Mouse (Mus musculus) lung, embryonic 14.5 days (tissue): ENCODE results near the gene Ptpa. TPM values are rescaled to one million over a fixed set of nuclear protein-coding genes. Genes with fewer than 3 reads are reported as not detected.

Source experiments
- ATAC-seq: fragments of 200-750 bp; cut with Nextera tagmentation; 2 replicates; pipeline ENCODE4 v1.8.0; 2017; ENCODE audit warnings: mild to moderate bottlenecking, moderate TSS enrichment, moderate library complexity; ENCODE audit not compliant: insufficient read depth
- DNase-seq: peaks from one replicate; pipeline ENCODE4 v3.0.0-alpha.2; 2015
- H3K27ac ChIP-seq: fragments of 300-500 bp; sonication (generic); 2 replicates; pipeline ENCODE4 v1.5.1; 2014; ENCODE audit warnings: low read depth, mild to moderate bottlenecking, moderate library complexity
- H3K27me3 ChIP-seq: fragments of 300-500 bp; sonication (generic); 2 replicates; pipeline ENCODE4 v1.6.1; 2014; ENCODE audit warnings: low read length, control low read depth; ENCODE audit not compliant: insufficient read depth
- H3K36me3 ChIP-seq: fragments of 300-500 bp; sonication (generic); 2 replicates; pipeline ENCODE4 v1.6.1; 2014; ENCODE audit warnings: control low read depth; ENCODE audit not compliant: insufficient read depth
- H3K4me1 ChIP-seq: fragments of 300-500 bp; sonication (generic); 2 replicates; pipeline ENCODE4 v1.6.1; 2014; ENCODE audit warnings: antibody characterized with exemption, control low read depth; ENCODE audit not compliant: insufficient read depth
- H3K4me2 ChIP-seq: fragments of 300-500 bp; sonication (generic); 2 replicates; pipeline ENCODE4 v1.6.1; 2014; ENCODE audit warnings: mild to moderate bottlenecking
- H3K4me3 ChIP-seq: fragments of 300-500 bp; sonication (generic); 2 replicates; pipeline ENCODE4 v1.5.1; 2014; ENCODE audit warnings: low read depth, low read length
- H3K9ac ChIP-seq: fragments of 300-500 bp; sonication (generic); 2 replicates; pipeline ENCODE4 v1.6.1; 2014
- H3K9me3 ChIP-seq: fragments of 300-500 bp; sonication (generic); 2 replicates; pipeline ENCODE4 v1.6.1; 2016; ENCODE audit warnings: low read depth, low read length, control low read depth
- CTCF ChIP-seq: IDR thresholded peaks from 2 replicates; pipeline ENCODE4 v1.5.1; 2016; ENCODE audit warnings: antibody characterized with exemption, low read depth
- whole genome bisulfite sequencing: fragments of 180-500 bp; shearing (Covaris S2); extraction: QIAGEN DNeasy Blood & Tissue Kit; methylation state at CpG from one replicate; pipeline ENCODE4 v1.1.7; 2014; 5-methylcytosine and 5-hydroxymethylcytosine counted together
- polyA plus RNA-seq: library from polyadenylated mRNA; unstranded; fragments of >200 nt; fragmentation: Nextera tagmentation; extraction: Ambion mirVana; gene quantifications from 2 replicates; pipeline ENCODE4 v1.2.1, GENCODE M21; 2014

Gene Ptpa
- polyA plus RNA-seq, 1 experiment from 2014 or later = 95.5 TPM

DNA sequence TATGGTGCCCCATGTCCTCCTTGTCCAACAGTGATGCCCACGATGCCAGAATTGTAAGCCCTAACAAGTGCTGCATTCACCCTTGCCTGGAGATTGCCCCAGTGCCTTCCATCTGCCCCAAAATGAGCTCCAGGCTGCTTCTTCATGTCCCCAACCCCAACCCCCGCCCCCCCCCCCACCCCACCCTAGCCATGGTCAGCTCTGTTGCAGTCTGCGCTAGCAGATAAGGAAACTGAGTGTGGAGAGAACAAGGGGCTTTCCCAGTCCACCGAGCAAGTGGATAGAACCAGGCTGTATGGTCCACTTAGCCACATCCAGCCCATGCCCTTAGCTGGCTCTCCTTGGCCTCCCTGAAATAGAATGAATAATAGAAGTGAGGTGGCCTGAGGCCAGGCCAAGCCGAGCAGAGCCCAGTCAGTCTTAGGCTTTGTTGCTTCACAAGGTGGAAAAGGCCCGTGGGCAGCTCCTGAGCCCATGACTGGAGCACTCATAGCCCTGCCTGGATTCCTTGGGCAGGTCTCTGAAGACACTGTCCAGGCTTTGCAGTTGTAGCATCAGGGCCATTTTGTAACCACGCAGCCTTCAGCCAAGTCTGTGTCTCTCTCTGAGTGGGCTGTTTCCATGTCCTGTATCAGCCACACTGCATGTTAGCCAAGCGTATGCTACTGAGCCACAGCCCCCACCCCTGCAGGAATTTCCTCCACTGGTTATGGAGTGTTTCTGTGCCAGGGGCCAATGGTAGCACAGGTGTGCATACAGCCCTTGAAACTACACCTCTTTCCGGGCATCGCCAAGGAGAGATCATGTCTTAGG is 35.1 kb upstream of the Ptpa start:
- no peak for TF ChIP-seq CTCF
- Histone ChIP-seq H3K27ac (no peak overlapping the region), H3K9ac (no peak overlapping the region), H3K27me3 (no peaks in the 10 kb centered on the region), H3K36me3 (peaks cover 81% of the 10 kb centered on the region), H3K9me3 (no peaks in the 10 kb centered on the region), H3K4me2 (no peak overlapping the region), H3K4me3 (no peak overlapping the region), H3K4me1 (no peaks in the 10 kb centered on the region)
- DNase-seq (no peak), ATAC-seq (no peak)
- WGBS = 86% methylated on average over 10 of the region's 10 CpGs

DNA sequence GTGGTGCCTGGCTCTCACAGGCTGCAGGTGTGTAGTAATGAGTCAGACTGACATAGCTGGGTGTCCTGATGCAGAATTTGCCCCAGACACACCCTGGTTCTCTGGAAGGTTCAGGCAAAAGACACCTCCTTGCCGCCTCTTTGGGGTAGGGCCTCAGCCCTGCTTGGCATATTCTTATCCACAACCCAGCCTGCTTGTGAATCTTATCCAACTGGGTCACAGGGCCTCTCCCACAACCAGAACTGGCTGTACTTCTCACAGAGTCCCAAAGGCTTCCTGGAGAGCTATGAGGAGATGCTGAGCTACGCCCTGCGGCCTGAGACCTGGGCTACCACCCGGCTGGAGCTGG is 34.5 kb upstream of the Ptpa start:
- 91% methylated on average over 4 of the region's 4 CpGs for WGBS
- Histone ChIP-seq H3K4me2 (no peak overlapping the region), H3K9me3 (no peaks in the 10 kb centered on the region), H3K27me3 (no peaks in the 10 kb centered on the region), H3K27ac (no peak overlapping the region), H3K4me3 (no peak overlapping the region), H3K4me1 (no peaks in the 10 kb centered on the region), H3K36me3 (peaks cover 77% of the 10 kb centered on the region), H3K9ac (no peak overlapping the region)
- DNase-seq (no peak), ATAC-seq (no peak)
- no peak for TF ChIP-seq CTCF

DNA sequence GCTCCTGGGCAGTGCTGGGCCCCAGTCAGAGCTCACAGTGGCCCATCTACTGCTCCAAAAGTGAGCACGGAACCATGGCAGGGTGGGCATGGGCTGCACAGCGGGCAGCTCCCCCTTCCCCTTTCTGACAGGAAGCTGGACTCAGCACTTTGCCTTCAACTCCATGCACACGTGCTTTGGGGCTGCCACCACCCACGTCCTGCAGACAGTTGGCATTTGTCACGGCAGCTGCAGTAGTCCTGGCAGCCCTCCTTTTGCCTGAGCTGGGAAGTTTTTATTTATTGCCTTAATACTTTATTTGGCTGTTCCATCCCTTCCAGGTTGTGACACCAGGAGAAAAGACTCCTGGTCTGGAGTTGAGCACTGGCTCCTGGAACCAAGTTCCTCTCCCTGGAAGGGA is 31.0 kb upstream of the Ptpa start:
- TF ChIP-seq CTCF = no peak
- H3K9me3 ChIP-seq = no peaks in the 10 kb centered on the region
- H3K27ac ChIP-seq = no peak overlapping the region
- H3K9ac ChIP-seq = no peak overlapping the region
- no peak overlapping the region for H3K4me3 ChIP-seq
- H3K4me2 ChIP-seq = no peak overlapping the region
- ATAC-seq = no peak
- H3K4me1 ChIP-seq = no peaks in the 10 kb centered on the region
- WGBS = 70% methylated on average over 5 of the region's 5 CpGs
- peaks cover 47% of the 10 kb centered on the region for H3K36me3 ChIP-seq
- no peaks in the 10 kb centered on the region for H3K27me3 ChIP-seq
- no peak for DNase-seq

DNA sequence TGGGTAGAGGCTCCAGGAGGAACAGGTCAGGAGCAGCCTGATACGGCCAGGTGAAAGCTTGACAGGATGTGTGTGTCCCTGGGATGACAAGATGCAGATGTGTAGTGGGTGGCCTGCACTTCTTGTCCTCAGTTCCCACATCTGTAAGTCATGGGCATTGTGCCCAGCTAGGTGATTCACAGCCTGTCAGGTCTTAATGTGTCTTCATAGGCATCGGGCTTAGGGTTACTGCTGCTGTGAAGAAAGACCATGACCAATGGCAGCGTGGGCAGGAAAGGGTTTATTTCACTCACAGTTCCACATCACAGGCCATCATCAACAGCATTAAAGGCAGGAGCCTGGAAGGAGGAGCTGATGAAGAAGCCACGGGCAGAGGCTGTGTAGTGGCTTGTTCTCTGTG is 30.2 kb upstream of the Ptpa start:
- H3K4me1 ChIP-seq = no peaks in the 10 kb centered on the region
- H3K27ac ChIP-seq = no peak overlapping the region
- ATAC-seq (no peak), DNase-seq (no peak)
- TF ChIP-seq CTCF = no peak
- H3K4me3 ChIP-seq = no peak overlapping the region
- peaks cover 40% of the 10 kb centered on the region for H3K36me3 ChIP-seq
- no peak overlapping the region for H3K9ac ChIP-seq
- no peaks in the 10 kb centered on the region for H3K27me3 ChIP-seq
- no peak overlapping the region for H3K4me2 ChIP-seq
- 84% methylated on average over 4 of the region's 4 CpGs for WGBS
- no peaks in the 10 kb centered on the region for H3K9me3 ChIP-seq

DNA sequence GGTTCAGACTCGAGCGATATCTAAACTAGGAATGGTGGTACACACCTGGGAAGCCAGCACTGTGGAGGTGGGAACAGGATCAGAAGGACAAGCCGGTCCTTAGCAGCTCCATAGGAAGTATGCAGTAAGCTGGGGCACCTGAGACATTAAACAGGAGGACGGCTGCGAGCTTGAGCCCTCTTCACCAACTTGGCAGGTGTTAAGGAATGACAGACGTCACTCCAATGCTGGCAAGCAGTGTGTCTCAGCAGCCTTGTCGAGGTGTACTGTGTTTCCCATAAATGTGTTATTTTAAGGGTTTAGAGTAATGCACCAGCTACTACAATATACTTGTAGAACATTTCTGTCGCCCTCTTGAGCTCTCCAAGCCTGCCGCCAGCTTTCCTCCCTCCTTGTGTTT is 28.9 kb upstream of the Ptpa start:
- Histone ChIP-seq H3K36me3 (peaks cover 28% of the 10 kb centered on the region), H3K4me3 (no peak overlapping the region), H3K4me1 (no peaks in the 10 kb centered on the region), H3K27me3 (no peaks in the 10 kb centered on the region), H3K27ac (no peak overlapping the region), H3K9ac (no peak overlapping the region), H3K4me2 (no peak overlapping the region), H3K9me3 (no peaks in the 10 kb centered on the region)
- no peak for ATAC-seq
- no peak for DNase-seq
- TF ChIP-seq CTCF = no peak
- 84% methylated on average over 9 of the region's 9 CpGs for WGBS

DNA sequence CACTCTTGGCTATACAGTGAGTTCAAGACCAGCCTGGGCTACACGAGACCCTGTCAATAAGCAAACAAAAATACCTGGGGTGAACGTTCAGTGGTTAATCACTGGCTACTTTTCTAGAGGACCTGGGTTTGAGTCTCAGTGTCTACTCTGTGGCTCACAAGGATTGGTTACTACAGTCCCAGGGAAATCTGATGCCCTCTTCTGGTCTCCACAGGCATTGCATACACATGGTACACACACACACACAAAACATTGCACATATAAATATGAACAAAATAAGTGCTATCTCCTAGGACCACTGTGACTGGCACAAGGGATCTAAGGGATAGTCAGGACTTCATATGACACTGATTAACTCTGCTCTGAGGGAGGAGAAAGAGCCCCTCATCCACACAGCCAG is 26.8 kb upstream of the Ptpa start:
- 84% methylated on average over 2 of the region's 2 CpGs for WGBS
- H3K9ac ChIP-seq = no peak overlapping the region
- no peak for DNase-seq

DNA sequence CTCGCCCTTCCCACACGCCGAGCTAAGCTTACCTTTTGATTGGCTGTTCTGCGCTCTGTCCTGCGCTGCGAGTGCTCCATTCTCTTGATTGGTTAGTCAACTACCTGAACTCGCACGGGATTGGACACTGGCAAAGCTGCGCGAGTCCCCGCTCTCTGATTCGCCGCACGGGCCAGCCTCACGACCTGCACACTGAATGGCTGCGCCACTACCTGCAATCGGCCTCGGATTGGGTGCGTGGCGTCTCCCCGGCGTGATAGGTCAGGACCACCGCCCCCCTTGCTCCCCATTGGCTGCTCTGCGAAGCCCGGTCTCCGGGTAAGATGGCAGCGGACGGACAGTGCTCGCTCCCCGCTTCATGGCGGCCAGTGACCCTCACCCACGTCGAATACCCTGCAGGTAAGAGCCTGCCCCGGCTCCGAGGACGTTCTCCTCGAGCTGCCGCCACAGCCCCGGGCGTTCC is 23.7 kb upstream of the Ptpa start, which contains the start of gene Dolpp1:
Gene Dolpp1 (plus strand): TSS at position 141 of the 463 bp plus-strand sequence.
- Histone ChIP-seq H3K4me3 (peak within 1 kb of the TSS; percentile 83), H3K4me2 (peak within 1 kb of the TSS; percentile 87), H3K27ac (peak within 1 kb of the TSS; percentile 86), H3K27me3 (no peaks in the 10 kb centered on the region), H3K4me1 (peaks cover 6% of the 10 kb centered on the region), H3K36me3 (peaks cover 16% of the 10 kb centered on the region), H3K9ac (peak within 1 kb of the TSS; percentile 67), H3K9me3 (no peaks in the 10 kb centered on the region)
- DNase-seq (peak; percentile 98), ATAC-seq (peak; percentile 98)
- TF ChIP-seq CTCF = no peak
- under 1% methylated on average over 40 of the region's 40 CpGs for WGBS

More for the DNA sequence above, 26.8 kb upstream of the Ptpa start:
- Histone ChIP-seq H3K27ac (no peak overlapping the region), H3K4me1 (peaks cover 6% of the 10 kb centered on the region), H3K4me2 (no peak overlapping the region), H3K9me3 (no peaks in the 10 kb centered on the region), H3K36me3 (peaks cover 9% of the 10 kb centered on the region; the same call in 1 of the 2 replicates), H3K4me3 (no peak overlapping the region), H3K27me3 (no peaks in the 10 kb centered on the region)
- ATAC-seq = no peak
- TF ChIP-seq CTCF = peak; percentile 23; the same call in 1 of the 2 replicates
